Mouse (Mus musculus) layer of hippocampus, postnatal 10 days (tissue): ENCODE results near the gene Rnf146. TPM values are rescaled to one million over a fixed set of nuclear protein-coding genes. Genes with fewer than 3 reads are reported as not detected.

Experiments
- total RNA-seq, 2 experiments: library from RNA; stranded (reverse); gene quantifications; 2 replicates each; pipeline ENCODE4 v1.2.3; 2021

Rnf146 gene
- total RNA-seq, 2 experiments from 2014 or later, result 96.7 to 99.8 TPM

Other genes starting within 250 kb of the Rnf146 start
- gene Soga3, start 218.6 kb downstream of the Rnf146 start, total RNA-seq, result 100 to 1,000 TPM; 171 to 188 TPM
- gene Gm49353, start 163.5 kb downstream of the Rnf146 start, total RNA-seq, result 10 to 100 TPM; 20.5 to 36.9 TPM
- 10 to 100 TPM; 93.0 to 95.5 TPM for gene 9330159F19Rik, start 150.8 kb downstream of the Rnf146 start, total RNA-seq
- 10 to 100 TPM; 31.2 to 32.6 TPM for gene Echdc1, start 49.3 kb downstream of the Rnf146 start, total RNA-seq
- 10 to 100 TPM in 1 of 2 experiments, 1 to 10 TPM in 1; 9.1 to 10.8 TPM for gene Rspo3, start 173.4 kb upstream of the Rnf146 start, total RNA-seq